8 mouse cellular contexts compared by ENCODE assay signal in genomic region chr17:48960161-48960698, GRCm38 (mm10). TPM values are rescaled to one million over a fixed set of nuclear protein-coding genes. Genes with fewer than 3 reads are reported as not detected.
A peak's percentile ranks its signal among the peaks of the same experiment; 100 is the strongest.
DNase-seq lines count a peak whose midpoint lies in the region; ATAC-seq and TF ChIP-seq lines count a peak whose summit lies in the region.

No protein-coding gene starts in this region.

- peak; percentile 73 for ATAC-seq in embryonic facial prominence, embryonic 15.5 days (ENCODE audit: insufficient number of reproducible peaks, low FRiP score, low TSS enrichment, low read depth)
- no peak for ATAC-seq in midbrain, postnatal 0 days (ENCODE audit: low FRiP score)
- ATAC-seq in inflammation-experienced regulatory T-cells, adult 6 months: no peak

- peak overlapping the region; percentile 6; the same call in 1 of the 2 replicates for H3K4me3 ChIP-seq in embryonic facial prominence, embryonic 15.5 days (replicated peaks)
- H3K4me3 ChIP-seq in midbrain, postnatal 0 days (ENCODE audit: low read depth, low read length): no peak overlapping the region

- H3K9ac ChIP-seq in embryonic facial prominence, embryonic 15.5 days: no peak overlapping the region
- H3K9ac ChIP-seq in midbrain, postnatal 0 days (replicated peaks; ENCODE audit: low read length, poor library complexity, severe bottlenecking): no peak overlapping the region

- no peaks in the 10 kb centered on the region for H3K27me3 ChIP-seq in embryonic facial prominence, embryonic 15.5 days
- no peaks in the 10 kb centered on the region for H3K27me3 ChIP-seq in midbrain, postnatal 0 days (ENCODE audit: insufficient read depth, low read length)

- DNase-seq in ZHBTc4 (ENCODE audit: low read depth, low spot score): peak; percentile 68
- peak; percentile 38 to 71 for DNase-seq in heart, postnatal 14 days
- DNase-seq in kidney, postnatal 4 days: peak; percentile 80 to 86
- peak; percentile 28 for DNase-seq in midbrain, postnatal 0 days (ENCODE audit: low spot score)
- DNase-seq in left cerebral cortex, postnatal 36 days (ENCODE audit: low spot score in 2 of 2): no peak
- no peak for DNase-seq in cerebellum, postnatal 4 days (ENCODE audit: low spot score in 2 of 2)

- H3K27ac ChIP-seq in embryonic facial prominence, embryonic 15.5 days (replicated peaks): no peak overlapping the region
- H3K27ac ChIP-seq in midbrain, postnatal 0 days (ENCODE audit: low read depth, low read length): no peak overlapping the region

- intact Hi-C loops in heart, postnatal 14 days (cut with DNase I): no loop called here
- intact Hi-C loops in left cerebral cortex, postnatal 36 days (cut with DNase I): no loop called here

- TF ChIP-seq CTCF in midbrain, postnatal 0 days (IDR thresholded peaks at IDR 0.05): no peak

- H3K9me3 ChIP-seq in embryonic facial prominence, embryonic 15.5 days (replicated peaks): no peaks in the 10 kb centered on the region
- no peaks in the 10 kb centered on the region for H3K9me3 ChIP-seq in midbrain, postnatal 0 days (ENCODE audit: low read length)

- peaks cover 7% of the 10 kb centered on the region for H3K4me1 ChIP-seq in embryonic facial prominence, embryonic 15.5 days
- H3K4me1 ChIP-seq in midbrain, postnatal 0 days (ENCODE audit: insufficient read depth, low read length): no peaks in the 10 kb centered on the region

- no peaks in the 10 kb centered on the region for H3K36me3 ChIP-seq in embryonic facial prominence, embryonic 15.5 days
- H3K36me3 ChIP-seq in midbrain, postnatal 0 days (ENCODE audit: insufficient read depth, low read length): peaks cover 2% of the 10 kb centered on the region; the same call in 1 of the 2 replicates

- peak overlapping the region; percentile 43 for H3K4me2 ChIP-seq in embryonic facial prominence, embryonic 15.5 days (replicated peaks)
- H3K4me2 ChIP-seq in midbrain, postnatal 0 days (ENCODE audit: low read depth, low read length, poor library complexity, severe bottlenecking): peak overlapping the region; percentile 18; the same call in 1 of the 2 replicates

- 4% methylated on average over 16 of the region's 16 CpGs for WGBS in embryonic facial prominence, embryonic 15.5 days
- WGBS in midbrain, postnatal 0 days: 10% methylated on average over 16 of the region's 16 CpGs

RNA-seq across cellular contexts. Expression of gene Lrfn2, which starts 28.1 kb away (rescaled TPM):
- 1.0 and 1.2 TPM in 2 replicates for polyA plus RNA-seq in embryonic facial prominence, embryonic 15.5 days (2015; fragmentation: Nextera tagmentation; extraction: Ambion mirVana)
- total RNA-seq in heart, postnatal 14 days (2021): 1 to 10 TPM in 1 of 2 experiments, under 1 TPM in 1; 0.95 to 1.1 TPM
- 31.3 and 40.7 TPM in 2 replicates for total RNA-seq in midbrain, postnatal 0 days (2014; rRNA removed)
- polyA plus RNA-seq in midbrain, postnatal 0 days (2015; fragmentation: Nextera tagmentation; extraction: Ambion mirVana): 14.9 and 17.3 TPM in 2 replicates
- 10 to 100 TPM; 32.1 to 44.5 TPM for total RNA-seq in left cerebral cortex, postnatal 36 days (2021)
- polyA plus RNA-seq in inflammation-experienced regulatory T-cells, adult 6 months (2017; shearing (Covaris generic)): not detected

Comparison
In these comparisons a context has a peak if more than half of its experiments do, and no peak if none do; other contexts are left out.
1. DNase-seq: peak in ZHBTc4 (single experiment), heart, postnatal 14 days (2 of 2), kidney, postnatal 4 days (2 of 2) and midbrain, postnatal 0 days (single experiment); none in left cerebral cortex, postnatal 36 days (0 of 2) and cerebellum, postnatal 4 days (0 of 2).
2. RNA of gene Lrfn2, which starts 28.1 kb away (total RNA-seq): 32.1 to 44.5 TPM in left cerebral cortex, postnatal 36 days and 31.3 to 40.7 TPM in midbrain, postnatal 0 days; 0.95 to 1.1 TPM in heart, postnatal 14 days; every median in the first group is over 10 times any median in the second.